Mouse (Mus musculus) embryonic facial prominence, embryonic 14.5 days (tissue): ENCODE data around the gene Hrg. TPM values are rescaled to one million over a fixed set of nuclear protein-coding genes. Genes with fewer than 3 reads are reported as not detected.

Experiments
- ATAC-seq: fragments of 200-750 bp; cut with Nextera tagmentation; 2 replicates; pipeline ENCODE4 v1.8.0; 2017; ENCODE audit warnings: low read depth, moderate number of reproducible peaks, moderate TSS enrichment
- DNase-seq: peaks from one replicate; pipeline ENCODE4 v3.0.0-alpha.2; 2015; ENCODE audit warnings: low spot score
- H3K27ac ChIP-seq: fragments of 300-500 bp; sonication (generic); replicated peaks from 2 replicates; pipeline ENCODE4 v1.5.1; 2014; ENCODE audit warnings: low read depth, mild to moderate bottlenecking, low read length, moderate library complexity
- H3K27me3 ChIP-seq: fragments of 300-500 bp; sonication (generic); replicated peaks from 2 replicates; pipeline ENCODE4 v1.6.1; 2014; ENCODE audit warnings: low read length; ENCODE audit not compliant: control insufficient read depth, insufficient read depth
- H3K36me3 ChIP-seq: fragments of 300-500 bp; sonication (generic); 2 replicates; pipeline ENCODE4 v1.6.1; 2014; ENCODE audit warnings: low read length, mixed read lengths; ENCODE audit not compliant: control insufficient read depth, insufficient read depth
- H3K4me1 ChIP-seq: fragments of 300-500 bp; sonication (generic); 2 replicates; pipeline ENCODE4 v1.6.1; 2014; ENCODE audit warnings: antibody characterized with exemption, low read length; ENCODE audit not compliant: control insufficient read depth, insufficient read depth
- H3K4me2 ChIP-seq: fragments of 300-500 bp; sonication (generic); 2 replicates; pipeline ENCODE4 v1.6.1; 2014; ENCODE audit warnings: low read depth, mild to moderate bottlenecking, low read length, moderate library complexity, mixed read lengths
- H3K4me3 ChIP-seq: fragments of 300-500 bp; sonication (generic); 2 replicates; pipeline ENCODE4 v1.5.1; 2014; ENCODE audit warnings: low read depth, mild to moderate bottlenecking, low read length
- H3K9ac ChIP-seq: fragments of 300-500 bp; sonication (generic); 2 replicates; pipeline ENCODE4 v1.6.1; 2014; ENCODE audit warnings: low read depth, mild to moderate bottlenecking, low read length, moderate library complexity, mixed read lengths
- H3K9me3 ChIP-seq: fragments of 300-500 bp; sonication (generic); 2 replicates; pipeline ENCODE4 v1.6.1; 2016; ENCODE audit warnings: low read length; ENCODE audit not compliant: control insufficient read depth
- WGBS: fragments of 180-500 bp; shearing (Covaris S2); extraction: QIAGEN DNeasy Blood & Tissue Kit; methylation state at CpG from one replicate; pipeline ENCODE4 v1.1.7; 2014; 5-methylcytosine and 5-hydroxymethylcytosine counted together
- polyA plus RNA-seq: library from polyadenylated mRNA; unstranded; fragments of >200 nt; fragmentation: Nextera tagmentation; extraction: Ambion mirVana; gene quantifications from 2 replicates; pipeline ENCODE4 v1.2.1, GENCODE M21; 2014

Gene Hrg
- polyA plus RNA-seq, 1 experiment from 2014 or later, result not detected

- no peaks in the 10 kb centered on the region for H3K4me1 ChIP-seq
- H3K4me2 ChIP-seq, result no peak overlapping the region
- peak; percentile 83 for DNase-seq
- WGBS, result 44% methylated on average over 18 of the region's 18 CpGs
- peak; percentile 93 for ATAC-seq
- H3K36me3 ChIP-seq, result no peaks in the 10 kb centered on the region
- 0 out of 2 replicates have a peak, but pooled peaks cover 4% of the 10 kb centered on the region for H3K9me3 ChIP-seq
- H3K27ac ChIP-seq, result no peak overlapping the region
- no peak overlapping the region for H3K9ac ChIP-seq
- no peak overlapping the region for H3K4me3 ChIP-seq
- H3K27me3 ChIP-seq, result no peaks in the 10 kb centered on the region
Observed at GRCm38 (mm10) chr16:22919971-22920854, 30.7 kb upstream of the Hrg start.

- ATAC-seq, result no peak
Observed at GRCm38 (mm10) chr16:22921761-22922160, 29.1 kb upstream of the Hrg start.

GRCm38 (mm10) chr16:22922433-22922832, 28.4 kb upstream of the Hrg start:
- Histone ChIP-seq H3K9ac (no peak overlapping the region), H3K36me3 (no peaks in the 10 kb centered on the region), H3K4me3 (no peak overlapping the region), H3K27me3 (no peaks in the 10 kb centered on the region), H3K4me1 (no peaks in the 10 kb centered on the region), H3K4me2 (no peak overlapping the region), H3K27ac (no peak overlapping the region), H3K9me3 (no peaks in the 10 kb centered on the region)
- ATAC-seq (no peak), DNase-seq (no peak)
- WGBS, result 69% methylated on average over 4 of the region's 4 CpGs

More at GRCm38 (mm10) chr16:22921761-22922160, 29.1 kb upstream of the Hrg start:
- H3K4me1 ChIP-seq, result no peaks in the 10 kb centered on the region
- H3K9ac ChIP-seq, result no peak overlapping the region
- no peak overlapping the region for H3K4me3 ChIP-seq
- H3K27me3 ChIP-seq, result no peaks in the 10 kb centered on the region
- H3K27ac ChIP-seq, result no peak overlapping the region
- no peak overlapping the region for H3K4me2 ChIP-seq
- DNase-seq, result no peak
- 89% methylated on average over 5 of the region's 5 CpGs for WGBS
- H3K9me3 ChIP-seq, result no peaks in the 10 kb centered on the region
- no peaks in the 10 kb centered on the region for H3K36me3 ChIP-seq

DNA sequence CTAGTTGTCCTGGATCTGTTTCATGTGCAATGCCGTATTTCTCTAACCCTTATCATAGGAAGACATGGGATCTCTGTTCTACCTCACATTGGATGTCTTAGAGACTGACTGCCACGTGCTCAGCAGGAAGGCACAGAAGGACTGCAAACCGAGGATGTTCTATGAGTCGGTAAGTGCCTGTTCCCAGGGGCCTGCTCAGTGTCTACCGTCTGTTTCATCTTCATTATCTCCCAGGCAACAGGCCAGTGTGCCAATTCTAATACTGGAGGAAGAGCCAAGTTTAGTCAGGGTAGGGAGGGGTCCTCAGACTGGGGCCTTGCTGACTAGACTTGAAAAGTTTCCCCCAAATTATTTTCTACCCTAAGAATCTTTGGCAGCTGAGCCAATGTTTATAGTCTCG, 21.3 kb upstream of the Hrg start:
- no peaks in the 10 kb centered on the region for H3K27me3 ChIP-seq
- H3K9ac ChIP-seq, result no peak overlapping the region
- H3K4me1 ChIP-seq, result no peaks in the 10 kb centered on the region
- no peak overlapping the region for H3K27ac ChIP-seq
- peak; percentile 15; the same call in 1 of the 2 replicates for ATAC-seq
- no peak overlapping the region for H3K4me2 ChIP-seq
- H3K4me3 ChIP-seq, result no peak overlapping the region
- peak; percentile 10 for DNase-seq
- H3K36me3 ChIP-seq, result no peaks in the 10 kb centered on the region
- H3K9me3 ChIP-seq, result no peaks in the 10 kb centered on the region
- 74% methylated on average over 6 of the region's 6 CpGs for WGBS

DNA sequence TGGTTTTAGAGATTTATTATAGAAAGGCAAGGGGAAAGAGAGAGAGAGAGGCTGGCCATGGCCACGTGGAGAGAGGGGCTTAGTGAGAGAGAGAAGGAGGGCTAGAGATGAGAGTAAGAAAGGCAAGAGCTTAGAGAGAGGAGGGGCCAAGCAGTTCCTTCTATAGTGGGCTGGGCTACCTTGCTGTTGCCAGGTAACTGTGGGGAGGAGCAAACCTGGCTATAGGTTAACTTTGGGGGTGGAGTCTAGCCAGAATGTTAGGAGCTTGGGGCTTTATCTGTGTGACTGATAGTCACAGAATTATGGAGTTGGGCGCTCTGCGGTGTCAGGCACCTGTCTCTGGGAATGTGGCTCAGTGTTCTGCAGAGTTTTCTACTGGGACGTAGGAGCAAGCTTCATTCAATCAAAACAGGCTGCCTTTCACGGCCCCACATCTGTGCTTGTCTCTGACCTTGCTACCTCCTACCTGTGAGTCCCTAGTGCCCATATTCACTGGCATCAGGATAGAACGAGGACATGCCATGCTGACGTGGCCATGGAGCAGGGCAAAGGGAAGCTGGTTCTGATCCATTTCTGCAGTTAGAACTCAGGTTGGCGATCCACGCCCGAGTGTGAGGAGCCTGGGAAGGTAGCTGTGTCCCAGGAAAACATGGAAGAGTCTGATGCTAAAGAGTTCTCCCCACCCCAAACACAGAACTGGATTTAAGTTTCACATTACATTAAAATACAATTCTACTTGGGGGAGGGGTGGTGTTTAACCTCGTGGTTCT, 19.3 kb upstream of the Hrg start:
- ATAC-seq, result no peak
- no peak for DNase-seq
- WGBS, result 81% methylated on average over 11 of the region's 11 CpGs

DNA sequence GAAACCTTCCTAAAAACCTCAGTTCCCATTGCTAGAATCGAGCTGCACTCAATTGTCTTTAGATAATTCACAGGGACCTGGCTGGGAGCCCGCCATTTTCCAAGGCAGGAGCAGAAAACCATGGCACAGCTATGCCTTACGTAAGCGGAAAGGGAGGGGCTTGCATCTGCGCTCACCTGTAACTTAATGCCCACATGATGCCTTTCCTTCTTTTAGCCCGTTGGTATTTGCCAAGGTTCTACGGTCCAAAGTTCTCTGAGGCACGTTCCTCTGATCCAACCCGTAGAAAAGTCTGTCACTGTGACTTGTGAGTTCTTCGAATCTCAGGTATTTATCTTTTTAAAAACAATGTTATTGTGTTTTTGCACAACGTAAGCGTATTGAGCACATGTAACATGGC, 13.2 kb upstream of the Hrg start:
- Histone ChIP-seq H3K9me3 (0 out of 2 replicates have a peak, but pooled peaks cover 5% of the 10 kb centered on the region), H3K27ac (no peak overlapping the region), H3K9ac (no peak overlapping the region), H3K4me2 (no peak overlapping the region), H3K27me3 (no peaks in the 10 kb centered on the region), H3K36me3 (no peaks in the 10 kb centered on the region), H3K4me1 (no peaks in the 10 kb centered on the region), H3K4me3 (no peak overlapping the region)
- WGBS, result 90% methylated on average over 12 of the region's 12 CpGs
- no peak for ATAC-seq
- DNase-seq, result no peak

More for the DNA sequence above, 19.3 kb upstream of the Hrg start:
- Histone ChIP-seq H3K4me3 (no peak overlapping the region), H3K27ac (no peak overlapping the region), H3K9me3 (no peaks in the 10 kb centered on the region), H3K4me1 (no peaks in the 10 kb centered on the region), H3K36me3 (no peaks in the 10 kb centered on the region), H3K4me2 (no peak overlapping the region), H3K9ac (no peak overlapping the region), H3K27me3 (no peaks in the 10 kb centered on the region)

DNA sequence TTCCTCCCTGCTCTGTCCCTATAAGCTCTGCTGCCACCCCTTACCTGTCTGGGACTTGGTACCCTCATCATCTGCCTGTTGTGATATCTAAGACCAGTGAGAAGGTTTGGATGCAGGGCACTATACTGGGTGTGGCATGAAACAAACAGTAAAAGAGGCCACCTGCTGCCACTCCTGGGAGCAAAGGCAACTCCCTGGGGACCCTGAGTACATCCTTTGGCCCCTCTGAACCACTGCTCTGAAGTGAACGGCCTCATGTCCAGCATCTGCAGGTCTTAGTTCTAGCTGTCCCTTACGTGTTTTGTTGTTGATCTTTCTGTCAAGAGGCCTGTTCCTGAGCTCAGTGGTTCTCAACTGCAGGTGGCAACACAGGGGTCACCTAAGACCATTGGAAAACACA, 12.3 kb upstream of the Hrg start:
- Histone ChIP-seq H3K4me2 (no peak overlapping the region), H3K27ac (no peak overlapping the region), H3K4me1 (no peaks in the 10 kb centered on the region), H3K4me3 (no peak overlapping the region), H3K27me3 (no peaks in the 10 kb centered on the region), H3K36me3 (no peaks in the 10 kb centered on the region), H3K9ac (no peak overlapping the region), H3K9me3 (0 out of 2 replicates have a peak, but pooled peaks cover 5% of the 10 kb centered on the region)
- DNase-seq, result no peak
- no peak for ATAC-seq
- 68% methylated on average over 2 of the region's 2 CpGs for WGBS

GRCm38 (mm10) chr16:22939120-22939695, 11.7 kb upstream of the Hrg start:
- Histone ChIP-seq H3K27me3 (no peaks in the 10 kb centered on the region), H3K9ac (no peak overlapping the region), H3K36me3 (no peaks in the 10 kb centered on the region), H3K4me1 (no peaks in the 10 kb centered on the region), H3K4me2 (no peak overlapping the region), H3K9me3 (0 out of 2 replicates have a peak, but pooled peaks cover 5% of the 10 kb centered on the region), H3K27ac (no peak overlapping the region), H3K4me3 (no peak overlapping the region)
- WGBS, result 74% methylated on average over 8 of the region's 8 CpGs
- peak; percentile 31 for DNase-seq
- ATAC-seq, result peak; percentile 86
